Mouse (Mus musculus): ENCODE measurements at regions not wholly inside any gene's neighbourhood (a gene's known extent, or its start where the extent isn't known, plus 50 kb on each side); places are given as distances from the start of the nearest gene placed in this dataset.
A peak's percentile ranks its signal among the peaks of the same experiment; 100 is the strongest.
"Not testable (repeated sequence)": the region's sequence is repeated elsewhere in the genome, so short reads cannot be mapped to it uniquely, and the experiment has no call there.

DNA sequence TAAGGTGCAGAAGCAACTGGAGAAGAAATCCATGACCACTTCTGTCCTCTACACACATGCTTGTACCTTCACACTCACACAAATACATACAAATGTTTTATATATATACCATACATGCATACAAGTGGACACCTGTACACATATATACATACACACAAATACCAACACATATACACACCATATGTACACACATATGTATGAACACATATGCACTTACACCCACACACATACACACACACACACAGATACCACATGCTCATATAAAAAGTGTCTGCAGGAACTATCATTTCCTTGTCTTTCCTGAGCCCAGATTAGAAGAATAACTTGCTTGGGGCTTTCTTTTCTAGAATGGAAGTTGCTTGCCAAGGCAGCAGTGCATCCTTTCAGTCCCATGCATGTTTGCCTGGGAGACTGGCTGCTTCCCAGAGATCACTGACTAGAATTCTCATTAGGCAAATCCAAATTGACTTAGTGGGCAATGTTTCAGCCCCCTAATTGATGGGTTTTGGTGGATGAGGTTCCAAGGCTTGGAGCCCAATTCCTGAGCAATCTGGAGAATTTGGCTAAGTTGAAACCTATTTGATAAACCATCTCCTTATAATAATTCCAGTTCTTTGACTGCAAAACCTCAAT lies 169.2 kb upstream of the Hddc2 start:
- TF ChIP-seq CTCF (IDR thresholded peaks at IDR 0.05; ENCODE audit: low read depth, low read length) = no peak
- TF ChIP-seq POLR2A (IDR thresholded peaks at IDR 0.05; ENCODE audit: extremely low read depth, insufficient read depth, low read length) = no peak
- peak; percentile 6 for DNase-seq (ENCODE audit: extremely low read depth, low read depth, low spot score)
- H3K4me3 ChIP-seq (ENCODE audit: insufficient read depth, low read depth, low read length) = no peak overlapping the region

DNA sequence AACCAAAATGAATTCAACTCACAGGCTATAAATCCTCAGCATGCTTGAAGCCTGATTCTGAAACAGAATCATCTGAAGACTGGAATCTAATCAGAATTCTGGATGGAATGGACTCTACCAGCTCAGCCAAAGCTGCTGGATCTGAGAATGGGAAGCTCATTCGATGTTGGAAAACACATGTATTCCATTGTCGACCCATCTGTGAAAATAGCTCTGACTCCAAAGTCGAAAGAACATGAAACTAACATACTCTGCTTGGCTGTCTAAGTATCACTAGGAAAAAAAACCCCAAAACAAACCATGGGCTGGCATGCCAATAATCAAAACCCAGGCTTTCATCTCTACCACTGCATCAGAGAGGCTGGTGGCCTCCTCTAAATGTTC lies 168.7 kb upstream of the Hddc2 start:
- no peaks in the 10 kb centered on the region for H3K4me1 ChIP-seq (ENCODE audit: control insufficient read depth, insufficient read depth, low read length)
- H3K36me3 ChIP-seq (ENCODE audit: control insufficient read depth, insufficient read depth, low read length) = no peaks in the 10 kb centered on the region
- WGBS = 69% methylated on average over 3 of the region's 3 CpGs
- TF ChIP-seq CTCF (IDR thresholded peaks at IDR 0.05; ENCODE audit: low read depth, low read length) = no peak
- no peak for TF ChIP-seq POLR2A (IDR thresholded peaks at IDR 0.05; ENCODE audit: extremely low read depth, insufficient read depth, low read length)
- H3K27ac ChIP-seq (replicated peaks; ENCODE audit: insufficient read depth, low read depth, low read length) = no peak overlapping the region
- no peaks in the 10 kb centered on the region for H3K27me3 ChIP-seq (ENCODE audit: control insufficient read depth, insufficient read depth, low read length)
- H3K4me3 ChIP-seq (ENCODE audit: insufficient read depth, low read depth, low read length) = no peak overlapping the region
- no peak overlapping the region for H3K9ac ChIP-seq (ENCODE audit: low read depth, low read length)
- H3K79me2 ChIP-seq (ENCODE audit: control insufficient read depth, insufficient read depth, low read length) = no peaks in the 10 kb centered on the region
- no peak for DNase-seq (ENCODE audit: extremely low read depth, low read depth, low spot score)

More for the DNA sequence above, 169.2 kb upstream of the Hddc2 start:
- Histone ChIP-seq H3K9ac (ENCODE audit: low read depth, low read length) (no peak overlapping the region), H3K27me3 (ENCODE audit: control insufficient read depth, insufficient read depth, low read length) (no peaks in the 10 kb centered on the region), H3K36me3 (ENCODE audit: control insufficient read depth, insufficient read depth, low read length) (no peaks in the 10 kb centered on the region), H3K79me2 (ENCODE audit: control insufficient read depth, insufficient read depth, low read length) (no peaks in the 10 kb centered on the region), H3K27ac (replicated peaks; ENCODE audit: insufficient read depth, low read depth, low read length) (no peak overlapping the region), H3K4me1 (ENCODE audit: control insufficient read depth, insufficient read depth, low read length) (no peaks in the 10 kb centered on the region)

- no peak for TF ChIP-seq CTCF (IDR thresholded peaks at IDR 0.05; ENCODE audit: low read depth, low read length)
- no peak for TF ChIP-seq POLR2A (IDR thresholded peaks at IDR 0.05; ENCODE audit: extremely low read depth, insufficient read depth, low read length)
- Histone ChIP-seq H3K27me3 (ENCODE audit: control insufficient read depth, insufficient read depth, low read length) (no peaks in the 10 kb centered on the region), H3K79me2 (ENCODE audit: control insufficient read depth, insufficient read depth, low read length) (no peaks in the 10 kb centered on the region), H3K4me1 (ENCODE audit: control insufficient read depth, insufficient read depth, low read length) (no peaks in the 10 kb centered on the region), H3K4me3 (ENCODE audit: insufficient read depth, low read depth, low read length) (no peak overlapping the region), H3K27ac (replicated peaks; ENCODE audit: insufficient read depth, low read depth, low read length) (no peak overlapping the region), H3K36me3 (ENCODE audit: control insufficient read depth, insufficient read depth, low read length) (no peaks in the 10 kb centered on the region), H3K9ac (ENCODE audit: low read depth, low read length) (no peak overlapping the region)
- DNase-seq (ENCODE audit: extremely low read depth, low read depth, low spot score) = peak; percentile 18
- 65% methylated on average over 15 of the region's 15 CpGs for WGBS
Observed at GRCm38 (mm10) chr10:31173169-31173686, 140.0 kb upstream of the Hddc2 start.

DNA sequence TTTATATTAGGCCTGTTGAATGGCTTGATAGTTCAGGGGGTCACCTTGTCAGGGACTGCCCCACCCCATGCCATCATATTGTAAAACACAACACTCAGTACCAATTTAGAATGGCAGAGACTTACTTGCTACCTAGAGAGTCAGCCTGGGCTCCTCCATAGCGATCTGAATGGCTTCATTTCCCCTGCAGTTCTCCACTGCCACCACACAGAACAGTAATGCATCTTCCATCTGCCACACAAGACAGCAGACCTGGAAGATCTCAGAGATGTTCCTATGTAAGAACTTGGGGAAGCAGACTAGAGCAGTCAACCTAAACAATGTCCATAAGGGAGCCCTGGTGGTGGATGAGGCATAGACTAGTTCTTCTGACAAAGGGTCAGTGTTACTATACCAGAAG lies 123.6 kb upstream of the Hddc2 start:
- 43% methylated on average over 1 of the region's 1 CpGs for WGBS
- no peaks in the 10 kb centered on the region for H3K79me2 ChIP-seq (ENCODE audit: control insufficient read depth, insufficient read depth, low read length)
- no peak for DNase-seq (ENCODE audit: extremely low read depth, low read depth, low spot score)
- H3K4me3 ChIP-seq (ENCODE audit: insufficient read depth, low read depth, low read length) = no peak overlapping the region
- TF ChIP-seq POLR2A (IDR thresholded peaks at IDR 0.05; ENCODE audit: extremely low read depth, insufficient read depth, low read length) (no peak), CTCF (IDR thresholded peaks at IDR 0.05; ENCODE audit: low read depth, low read length) (no peak)
- H3K9ac ChIP-seq (ENCODE audit: low read depth, low read length) = no peak overlapping the region
- no peaks in the 10 kb centered on the region for H3K27me3 ChIP-seq (ENCODE audit: control insufficient read depth, insufficient read depth, low read length)
- H3K36me3 ChIP-seq (ENCODE audit: control insufficient read depth, insufficient read depth, low read length) = no peaks in the 10 kb centered on the region
- H3K27ac ChIP-seq (replicated peaks; ENCODE audit: insufficient read depth, low read depth, low read length) = no peak overlapping the region
- H3K4me1 ChIP-seq (ENCODE audit: control insufficient read depth, insufficient read depth, low read length) = no peaks in the 10 kb centered on the region

GRCm38 (mm10) chr10:31212164-31212563 lies 101.0 kb upstream of the Hddc2 start:
- not testable (repeated sequence) for H3K9ac ChIP-seq (ENCODE audit: low read depth, low read length); H3K4me3 ChIP-seq (ENCODE audit: insufficient read depth, low read depth, low read length); DNase-seq (ENCODE audit: extremely low read depth, low read depth, low spot score); H3K27ac ChIP-seq (replicated peaks; ENCODE audit: insufficient read depth, low read depth, low read length); H3K27me3 ChIP-seq (ENCODE audit: control insufficient read depth, insufficient read depth, low read length); H3K79me2 ChIP-seq (ENCODE audit: control insufficient read depth, insufficient read depth, low read length); H3K4me1 ChIP-seq (ENCODE audit: control insufficient read depth, insufficient read depth, low read length); H3K36me3 ChIP-seq (ENCODE audit: control insufficient read depth, insufficient read depth, low read length)
- 85% methylated on average over 8 of the region's 8 CpGs for WGBS

- no peak overlapping the region for H3K27ac ChIP-seq (replicated peaks; ENCODE audit: insufficient read depth, low read depth, low read length)
- H3K4me1 ChIP-seq (ENCODE audit: control insufficient read depth, insufficient read depth, low read length) = no peaks in the 10 kb centered on the region
- DNase-seq (ENCODE audit: extremely low read depth, low read depth, low spot score) = no peak
- no peak overlapping the region for H3K9ac ChIP-seq (ENCODE audit: low read depth, low read length)
- no peak for TF ChIP-seq CTCF (IDR thresholded peaks at IDR 0.05; ENCODE audit: low read depth, low read length)
- TF ChIP-seq POLR2A (IDR thresholded peaks at IDR 0.05; ENCODE audit: extremely low read depth, insufficient read depth, low read length) = no peak
- no peaks in the 10 kb centered on the region for H3K27me3 ChIP-seq (ENCODE audit: control insufficient read depth, insufficient read depth, low read length)
- H3K36me3 ChIP-seq (ENCODE audit: control insufficient read depth, insufficient read depth, low read length) = no peaks in the 10 kb centered on the region
- WGBS = 82% methylated on average over 2 of the region's 2 CpGs
- no peaks in the 10 kb centered on the region for H3K79me2 ChIP-seq (ENCODE audit: control insufficient read depth, insufficient read depth, low read length)
- H3K4me3 ChIP-seq (ENCODE audit: insufficient read depth, low read depth, low read length) = no peak overlapping the region
Observed at GRCm38 (mm10) chr10:31212778-31213454, 100.3 kb upstream of the Hddc2 start.
